Mouse (Mus musculus) spleen, adult 12 weeks (tissue): ENCODE measurements around the gene Synj2.
"Not testable (repeated sequence)": the region's sequence is repeated elsewhere in the genome, so short reads cannot be mapped to it uniquely, and the experiment has no call there.

ENCODE experiments used
- DNase-seq: peaks from one replicate; pipeline ENCODE4 v3.0.0; 2022; ENCODE audit warnings: low spot score

The Synj2 gene

GRCm38 (mm10) chr17:6001389-6001788 lies 60.3 kb downstream of the Synj2 start:
- no peak for DNase-seq

GRCm38 (mm10) chr17:6001836-6002235 lies 60.8 kb downstream of the Synj2 start:
- DNase-seq: no peak

GRCm38 (mm10) chr17:6002563-6002962 lies 61.5 kb downstream of the Synj2 start:
- no peak for DNase-seq

DNA sequence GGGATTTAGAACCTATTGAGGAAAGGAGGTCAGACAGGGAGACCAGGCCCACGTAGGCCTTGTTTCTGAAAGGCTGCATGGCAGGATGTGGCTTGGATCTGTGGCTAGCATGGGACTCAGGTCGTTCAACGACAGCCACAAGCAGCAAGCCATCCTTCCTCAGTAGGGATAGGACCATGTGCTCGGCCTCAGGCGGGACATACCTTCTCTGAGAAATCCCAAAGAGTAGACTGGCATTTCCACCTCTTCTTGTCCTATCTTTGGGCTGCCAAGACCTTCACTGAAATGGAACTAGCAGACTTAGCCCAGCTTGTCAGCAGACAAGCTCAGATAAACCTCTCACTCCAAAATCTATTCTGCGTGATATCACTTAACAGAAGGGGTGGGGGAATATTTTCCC lies 62.6 kb downstream of the Synj2 start:
- no peak for DNase-seq

- no peak for DNase-seq
Measured at GRCm38 (mm10) chr17:6005246-6005637, 64.2 kb downstream of the Synj2 start.

GRCm38 (mm10) chr17:6005638-6006471 lies 64.8 kb downstream of the Synj2 start:
- no peak for DNase-seq

DNA sequence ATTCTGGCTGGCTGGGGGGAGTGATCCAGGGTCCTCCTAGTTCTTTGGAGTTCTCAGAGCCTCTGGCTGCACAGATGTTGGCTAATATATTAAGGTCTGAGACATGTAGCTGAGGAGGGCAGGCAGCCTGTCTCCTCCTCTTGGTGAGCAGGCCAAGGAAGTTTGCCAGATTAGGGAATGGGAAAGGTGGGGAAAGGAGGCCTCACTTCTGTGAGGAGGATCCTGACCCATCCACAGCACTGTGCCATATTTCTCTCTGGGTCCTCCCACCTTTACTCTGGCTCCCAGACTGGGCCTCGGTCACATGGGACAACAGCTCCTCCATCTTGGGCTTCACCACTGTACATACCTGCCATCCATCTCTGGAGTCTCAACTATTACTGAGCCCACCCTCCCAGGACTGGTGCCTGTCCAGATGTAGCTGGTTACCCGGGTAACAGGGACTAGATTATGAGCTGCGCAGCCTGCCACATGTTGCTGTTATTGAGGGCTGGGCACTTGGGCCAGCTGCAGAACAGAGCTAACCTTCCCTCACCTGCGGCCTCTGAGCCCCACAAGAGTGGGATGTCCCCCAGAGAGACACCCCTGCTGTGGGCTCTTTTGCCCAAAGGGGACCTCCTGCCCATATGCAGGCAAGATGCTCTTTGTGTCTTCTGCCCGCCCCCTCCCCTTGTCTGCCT lies 66.2 kb downstream of the Synj2 start:
- no peak for DNase-seq

GRCm38 (mm10) chr17:6007902-6008301 lies 66.8 kb downstream of the Synj2 start:
- no peak for DNase-seq

GRCm38 (mm10) chr17:6008590-6008989 lies 67.5 kb downstream of the Synj2 start:
- no peak for DNase-seq

GRCm38 (mm10) chr17:6009606-6010005 lies 68.5 kb downstream of the Synj2 start:
- DNase-seq: no peak

GRCm38 (mm10) chr17:6013079-6013478 lies 72.0 kb downstream of the Synj2 start:
- DNase-seq: no peak

DNA sequence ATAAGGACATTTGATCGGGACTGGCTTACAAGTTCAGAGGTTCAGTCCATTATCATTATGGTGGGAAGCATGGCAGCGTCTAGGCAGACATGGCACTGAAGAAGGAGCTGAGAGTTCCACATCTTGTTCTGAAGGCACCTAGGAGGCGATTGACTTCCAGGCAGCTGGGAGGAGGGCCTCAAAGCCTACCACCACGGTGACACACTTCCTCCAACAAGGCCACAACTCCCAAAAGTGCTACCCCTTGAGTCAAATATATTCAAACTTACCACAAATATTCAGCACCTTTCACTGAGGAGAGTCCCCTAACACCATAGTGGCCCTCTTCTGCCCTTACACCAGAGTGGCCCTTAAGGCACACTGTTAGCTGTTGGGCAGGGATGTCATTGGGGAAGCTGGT lies 73.9 kb downstream of the Synj2 start:
- DNase-seq: no peak

DNA sequence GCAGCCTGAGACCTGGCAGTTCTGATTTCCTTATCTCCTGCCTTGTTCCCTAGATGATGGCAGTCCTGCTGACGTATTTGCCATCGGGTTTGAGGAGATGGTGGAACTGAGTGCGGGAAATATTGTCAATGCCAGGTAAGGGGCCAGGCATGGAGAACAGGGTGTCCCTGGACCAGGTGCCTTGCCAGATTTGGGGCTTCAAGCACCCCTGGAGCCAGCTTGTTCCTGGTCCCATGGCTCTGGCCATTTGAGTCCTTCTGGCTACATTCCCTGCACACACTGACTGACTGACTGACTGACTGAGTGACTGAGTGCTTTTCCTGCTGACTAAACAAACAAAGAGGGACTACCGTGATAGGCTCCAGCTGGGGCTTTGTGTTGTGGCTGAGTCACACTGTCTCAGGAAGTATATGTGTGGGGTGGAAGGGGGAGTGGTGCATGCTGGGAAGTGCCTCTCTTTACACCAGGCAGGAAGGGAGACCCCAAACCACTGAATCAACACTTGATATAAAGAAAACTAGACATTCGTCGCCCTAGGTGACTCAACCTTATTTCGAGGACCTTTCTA lies 75.2 kb downstream of the Synj2 start:
- DNase-seq: no peak

DNA sequence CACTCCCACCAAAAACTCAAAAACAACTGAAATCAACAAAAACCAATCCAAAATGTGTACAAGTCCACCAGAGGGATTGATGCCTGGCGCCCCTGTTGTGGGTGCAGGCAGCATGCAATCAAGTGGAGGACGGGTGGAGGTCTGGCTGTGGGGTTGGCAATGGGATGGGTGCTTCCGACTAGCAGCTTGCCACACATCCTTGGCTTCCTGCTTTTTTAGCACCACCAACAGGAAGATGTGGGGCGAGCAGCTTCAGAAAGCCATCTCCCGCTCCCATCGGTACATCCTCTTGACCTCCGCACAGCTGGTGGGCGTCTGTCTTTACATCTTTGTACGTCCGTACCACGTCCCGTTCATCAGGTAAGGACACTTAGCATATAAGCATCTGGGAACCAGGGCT lies 76.2 kb downstream of the Synj2 start:
- DNase-seq: no peak

- no peak for DNase-seq
Measured at GRCm38 (mm10) chr17:6018348-6018747, 77.3 kb downstream of the Synj2 start.

- no peak for DNase-seq
Measured at GRCm38 (mm10) chr17:6019776-6020175, 78.7 kb downstream of the Synj2 start.

GRCm38 (mm10) chr17:6020636-6021035 lies 79.6 kb downstream of the Synj2 start:
- DNase-seq: no peak

- not testable (repeated sequence) for DNase-seq
Measured at GRCm38 (mm10) chr17:6021374-6021789, 80.3 kb downstream of the Synj2 start.

GRCm38 (mm10) chr17:6025831-6026230 lies 84.8 kb downstream of the Synj2 start:
- DNase-seq: no peak

DNA sequence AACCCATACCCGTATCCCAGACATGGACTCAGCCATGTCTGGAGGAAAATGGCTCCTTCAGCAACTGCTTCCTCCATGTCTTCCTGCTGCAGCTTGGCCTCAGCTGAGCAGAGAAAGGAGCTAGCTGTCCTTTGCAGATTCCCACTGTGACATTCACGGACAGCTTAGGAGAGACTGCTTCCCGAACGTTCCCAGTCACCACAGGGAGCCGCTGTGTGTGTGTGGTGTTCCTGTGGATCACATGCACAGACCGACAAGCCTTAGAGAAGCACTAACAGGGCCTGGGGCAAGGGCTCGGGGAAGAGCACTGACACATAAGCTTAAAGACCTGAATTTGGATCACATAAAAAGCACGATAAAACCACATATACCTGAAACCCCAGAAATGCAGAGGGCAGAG lies 94.6 kb downstream of the Synj2 start:
- DNase-seq: no peak

DNA sequence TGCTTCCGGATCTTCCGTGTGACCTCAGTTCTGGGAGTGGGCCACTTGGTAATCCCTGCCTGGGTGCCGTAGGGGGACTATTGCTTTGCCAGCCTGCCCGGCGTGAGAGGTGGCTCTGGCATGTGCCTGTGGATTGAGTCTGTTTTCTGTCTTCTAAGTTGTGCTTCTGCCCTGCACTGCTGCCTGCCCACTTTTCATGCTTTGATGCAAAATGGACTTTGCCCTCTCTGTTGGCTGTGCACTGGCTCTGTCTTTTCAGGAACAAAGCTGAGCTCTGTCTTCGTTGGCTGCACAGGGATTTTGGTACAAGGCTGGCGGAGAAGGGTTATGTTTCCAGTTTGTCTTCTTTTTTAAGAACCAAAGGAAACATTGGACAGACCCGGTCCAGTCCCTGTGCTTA lies 95.4 kb downstream of the Synj2 start:
- DNase-seq: no peak

GRCm38 (mm10) chr17:6036872-6037271 lies 95.8 kb downstream of the Synj2 start:
- no peak for DNase-seq

GRCm38 (mm10) chr17:6037507-6037906 lies 96.4 kb downstream of the Synj2 start:
- no peak for DNase-seq
